Mouse (Mus musculus): ENCODE results near the gene Cmklr1. TPM values are rescaled to one million over a fixed set of nuclear protein-coding genes. Genes with fewer than 3 reads are reported as not detected.

Cmklr1 gene
- total RNA-seq, 2 experiments from 2014 or later, result 2.9 to 4.7 TPM

DNA sequence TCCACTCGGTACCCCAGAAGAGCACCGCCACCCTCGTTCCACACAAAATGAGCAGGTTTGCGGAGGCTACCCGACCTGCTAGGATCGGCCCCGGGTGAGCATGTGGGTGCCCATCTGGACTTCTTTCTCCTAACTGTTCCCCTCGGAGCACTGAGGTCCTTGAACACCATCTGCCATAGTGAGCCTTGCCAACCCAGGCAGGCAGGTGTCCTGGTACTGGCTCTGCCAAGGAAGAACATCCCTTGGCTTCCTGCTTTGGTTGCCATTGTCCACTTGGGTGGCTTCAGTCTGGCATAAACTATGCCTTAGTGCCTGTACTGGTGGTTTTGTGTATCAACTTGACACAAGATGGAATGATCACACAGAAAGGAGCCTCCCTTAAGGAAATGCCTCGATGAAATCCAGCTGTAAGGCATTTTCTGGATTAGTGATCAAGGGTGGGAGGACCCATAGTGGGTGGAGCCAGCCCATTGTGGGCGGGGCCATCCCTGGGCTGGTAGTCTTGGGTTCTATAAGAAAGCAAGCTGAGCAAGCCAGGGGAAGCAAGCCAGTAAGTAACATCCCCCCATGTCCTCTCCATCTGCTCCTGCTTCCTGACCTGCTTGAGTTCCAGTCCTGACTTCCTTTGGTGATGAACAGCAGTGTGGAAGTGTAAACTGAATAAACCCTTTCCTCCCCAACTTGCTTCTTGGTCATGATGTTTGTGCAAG lies 28.7 kb upstream of the Cmklr1 start:
- no peak overlapping the region for H3K27ac ChIP-seq
- no peak overlapping the region for H3K4me3 ChIP-seq
- no peak for TF ChIP-seq CTCF (IDR thresholded peaks at IDR 0.05)
- no peak for DNase-seq (ENCODE audit: extremely low spot score in 1 of 2, low spot score in 2 of 2)
- intact Hi-C loops (cut with DNase I), result loop anchor here (5.0 kb wide), 1 partner anchor 87 kb away; no protein-coding TSS in a partner anchor

DNA sequence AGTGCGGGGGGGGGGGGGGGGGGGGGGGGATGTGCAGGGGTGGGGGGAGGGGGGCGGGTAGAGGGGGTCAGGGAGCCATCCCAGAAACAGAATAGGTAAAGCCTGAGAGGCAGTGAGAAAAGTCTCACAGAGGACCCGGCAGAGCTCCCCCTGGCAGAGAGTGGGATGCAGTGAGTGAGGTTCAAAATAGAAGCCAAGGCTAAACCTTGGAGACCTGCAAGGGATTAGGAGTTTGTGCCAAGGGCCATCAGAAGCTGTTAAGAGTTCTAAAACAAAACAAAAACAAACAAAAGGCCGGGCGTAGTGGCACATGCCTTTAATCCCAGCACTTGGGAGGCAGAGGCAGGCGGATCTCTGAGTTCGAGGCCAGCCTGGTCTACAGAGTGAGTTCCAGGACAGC lies 27.3 kb upstream of the Cmklr1 start:
- intact Hi-C loops (cut with DNase I), result loop anchor here (5.0 kb wide), 1 partner anchor 85 kb away; no protein-coding TSS in a partner anchor
- Histone ChIP-seq H3K27ac (no peak overlapping the region), H3K4me3 (no peak overlapping the region)
- TF ChIP-seq CTCF (IDR thresholded peaks at IDR 0.05), result no peak
- DNase-seq (ENCODE audit: extremely low spot score in 1 of 2, low spot score in 2 of 2), result no peak

DNA sequence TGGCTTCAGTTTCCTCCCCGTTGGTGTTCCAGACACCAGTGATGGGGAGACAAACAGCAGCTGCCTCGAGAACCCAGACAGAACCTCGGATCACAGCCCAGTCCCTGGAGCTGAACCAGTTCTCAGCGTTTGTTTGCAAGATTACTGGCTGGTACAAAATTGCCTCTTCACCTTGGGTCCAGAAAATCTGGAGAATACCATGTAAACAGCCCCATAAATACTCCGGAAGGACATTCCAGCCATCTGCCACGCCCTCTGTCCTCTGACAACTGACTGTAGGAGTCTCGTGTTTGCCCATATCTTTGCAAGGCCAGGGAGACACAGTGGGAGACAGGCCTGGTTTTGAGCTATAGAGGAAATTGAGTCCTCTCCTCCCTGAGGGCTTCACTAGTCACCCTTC lies 24.6 kb upstream of the Cmklr1 start:
- Histone ChIP-seq H3K4me3 (no peak overlapping the region), H3K27ac (no peak overlapping the region)
- no peak for TF ChIP-seq CTCF (IDR thresholded peaks at IDR 0.05)
- DNase-seq (ENCODE audit: extremely low spot score in 1 of 2, low spot score in 2 of 2), result no peak
- intact Hi-C loops (cut with DNase I), result loop anchor here (5.0 kb wide), 1 partner anchor 83 kb away; no protein-coding TSS in a partner anchor

DNA sequence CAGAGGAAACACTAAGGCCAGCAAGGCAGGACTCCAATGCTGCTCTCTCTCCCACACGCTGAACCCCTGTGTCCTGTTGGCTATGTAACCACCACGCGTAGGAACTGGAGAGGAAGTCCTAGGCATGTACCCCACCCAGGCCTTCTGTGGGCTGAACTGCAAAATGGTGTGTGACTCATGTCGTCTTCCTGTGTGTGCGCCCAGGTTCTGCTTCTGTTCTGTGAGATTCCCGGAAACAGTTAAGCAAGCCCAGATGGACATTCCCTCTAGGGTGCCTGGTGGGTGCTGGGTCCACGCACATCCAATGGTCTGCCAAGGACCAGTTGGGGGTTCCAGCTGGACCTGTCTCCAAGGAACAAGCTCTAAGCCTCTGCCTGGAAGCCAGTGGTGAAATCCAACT lies 22.2 kb upstream of the Cmklr1 start:
- intact Hi-C loops (cut with DNase I), result no loop called here
- DNase-seq (ENCODE audit: extremely low spot score in 1 of 2, low spot score in 2 of 2), result no peak
- no peak overlapping the region for H3K4me3 ChIP-seq
- no peak for TF ChIP-seq CTCF (IDR thresholded peaks at IDR 0.05)
- no peak overlapping the region for H3K27ac ChIP-seq

DNA sequence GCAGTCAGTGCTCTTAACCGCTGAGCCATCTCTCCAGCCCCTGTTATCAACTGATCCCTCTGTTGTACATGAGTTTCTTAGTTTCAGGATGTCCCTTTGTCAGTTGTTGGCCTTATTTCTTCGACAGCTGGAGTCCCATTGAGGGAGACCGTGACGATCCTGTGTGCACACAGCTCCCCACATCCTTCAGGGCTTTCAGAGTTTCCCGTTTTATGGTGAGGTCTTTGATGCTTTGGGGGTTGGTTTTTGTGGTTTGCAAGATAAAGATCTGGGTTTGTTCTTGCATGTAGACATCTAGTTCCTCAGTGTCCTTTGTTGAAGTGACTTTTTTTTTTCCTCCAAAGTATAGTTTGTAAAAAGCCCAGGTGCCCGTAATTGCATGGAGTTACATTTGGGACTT lies 20.4 kb upstream of the Cmklr1 start:
- Histone ChIP-seq H3K27ac (no peak overlapping the region), H3K4me3 (no peak overlapping the region)
- no peak for DNase-seq (ENCODE audit: extremely low spot score in 1 of 2, low spot score in 2 of 2)
- TF ChIP-seq CTCF (IDR thresholded peaks at IDR 0.05), result no peak
- intact Hi-C loops (cut with DNase I), result no loop called here

DNA sequence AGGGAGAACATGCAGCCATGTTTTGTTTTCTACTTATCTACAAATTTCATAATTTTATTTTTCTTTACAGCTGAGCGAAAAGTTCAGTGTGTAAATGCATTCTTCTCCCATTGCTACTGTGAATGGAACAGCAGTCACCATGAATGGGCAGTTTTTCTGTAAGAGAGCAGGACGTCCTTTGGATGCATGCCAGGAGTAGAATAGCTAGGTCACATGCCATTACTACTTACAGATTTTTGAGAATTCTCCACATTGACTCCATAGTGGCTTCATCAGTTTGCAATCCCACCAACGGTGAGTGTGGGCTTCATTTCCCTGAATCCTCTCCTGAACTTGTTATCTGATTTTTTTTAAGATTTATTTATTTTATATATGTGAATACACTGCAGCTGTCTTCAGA lies 19.9 kb upstream of the Cmklr1 start:
- no peak for TF ChIP-seq CTCF (IDR thresholded peaks at IDR 0.05)
- intact Hi-C loops (cut with DNase I), result no loop called here
- no peak for DNase-seq (ENCODE audit: extremely low spot score in 1 of 2, low spot score in 2 of 2)
- Histone ChIP-seq H3K27ac (no peak overlapping the region), H3K4me3 (no peak overlapping the region)

DNA sequence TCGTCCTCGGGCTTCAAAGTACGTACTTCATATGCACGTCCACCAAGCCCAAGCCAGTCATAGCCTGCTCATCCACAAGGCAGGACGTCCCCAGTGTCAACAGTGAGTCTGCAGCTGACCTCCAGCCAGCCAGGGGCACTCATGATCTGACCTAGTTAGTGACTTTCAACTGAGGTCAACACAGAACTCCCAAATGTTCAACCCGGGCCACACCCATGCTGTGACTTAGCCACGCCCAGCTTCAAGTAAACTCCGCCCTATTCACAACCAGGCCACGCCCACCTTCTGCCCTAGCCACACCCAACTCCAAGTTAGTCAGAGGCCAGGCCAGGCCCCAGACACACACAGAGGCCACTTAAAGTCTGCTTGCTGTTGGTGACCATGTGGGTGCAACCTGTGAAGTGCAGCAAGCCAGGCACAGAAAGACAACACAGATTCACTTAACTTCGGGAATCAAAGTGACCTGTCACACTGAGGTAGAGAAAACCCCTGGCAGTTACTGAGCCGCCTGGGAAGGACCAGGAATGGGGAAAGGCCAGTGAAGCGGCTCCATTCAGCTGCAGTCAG lies 14.5 kb upstream of the Cmklr1 start:
- TF ChIP-seq CTCF (IDR thresholded peaks at IDR 0.05), result no peak
- intact Hi-C loops (cut with DNase I), result no loop called here
- DNase-seq (ENCODE audit: extremely low spot score in 1 of 2, low spot score in 2 of 2), result no peak
- H3K4me3 ChIP-seq, result no peak overlapping the region
- no peak overlapping the region for H3K27ac ChIP-seq

DNA sequence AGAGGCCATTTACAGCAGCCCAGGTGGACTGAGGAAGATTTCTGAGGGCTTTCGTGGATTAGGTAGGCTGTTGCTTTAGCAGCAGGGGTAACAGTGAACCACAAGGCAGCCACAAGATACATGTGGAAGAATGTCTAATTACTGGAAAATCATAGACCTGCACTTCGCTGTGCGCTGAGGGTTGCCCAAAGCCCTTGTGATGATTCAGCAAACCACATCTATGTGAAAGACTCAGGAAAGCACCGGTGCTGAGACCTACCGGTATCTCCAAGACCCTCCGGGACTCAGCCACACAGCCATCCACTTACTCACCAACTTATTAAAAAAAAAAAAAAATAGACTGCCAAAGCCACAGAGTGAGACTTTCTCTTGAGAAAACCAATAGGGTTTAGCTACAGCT lies 13.9 kb upstream of the Cmklr1 start:
- no peak overlapping the region for H3K4me3 ChIP-seq
- intact Hi-C loops (cut with DNase I), result no loop called here
- no peak overlapping the region for H3K27ac ChIP-seq
- TF ChIP-seq CTCF (IDR thresholded peaks at IDR 0.05), result no peak
- DNase-seq (ENCODE audit: extremely low spot score in 1 of 2, low spot score in 2 of 2), result no peak

DNA sequence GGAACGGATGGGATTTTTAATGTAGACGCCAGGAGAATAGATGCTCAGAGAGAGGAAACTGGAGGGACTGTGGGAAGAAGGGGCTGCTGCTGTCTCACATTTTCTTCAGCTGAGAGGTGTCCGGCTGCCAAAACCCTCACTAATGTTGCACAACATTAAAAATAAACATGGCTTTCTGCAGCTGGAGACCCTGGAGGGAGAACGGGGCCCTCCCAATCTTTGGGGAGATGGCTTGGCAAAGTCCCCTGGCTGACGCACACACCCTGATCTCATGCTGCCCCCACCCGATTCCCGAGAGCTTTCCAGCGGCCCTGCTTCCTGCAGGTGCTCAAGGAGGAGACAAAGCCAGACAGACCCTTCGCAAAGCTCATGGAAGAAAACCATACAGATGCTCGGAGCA lies 10.6 kb upstream of the Cmklr1 start:
- DNase-seq (ENCODE audit: extremely low spot score in 1 of 2, low spot score in 2 of 2), result no peak
- intact Hi-C loops (cut with DNase I), result no loop called here
- no peak; the same call in 1 of the 2 replicates for TF ChIP-seq CTCF (IDR thresholded peaks at IDR 0.05)

DNA sequence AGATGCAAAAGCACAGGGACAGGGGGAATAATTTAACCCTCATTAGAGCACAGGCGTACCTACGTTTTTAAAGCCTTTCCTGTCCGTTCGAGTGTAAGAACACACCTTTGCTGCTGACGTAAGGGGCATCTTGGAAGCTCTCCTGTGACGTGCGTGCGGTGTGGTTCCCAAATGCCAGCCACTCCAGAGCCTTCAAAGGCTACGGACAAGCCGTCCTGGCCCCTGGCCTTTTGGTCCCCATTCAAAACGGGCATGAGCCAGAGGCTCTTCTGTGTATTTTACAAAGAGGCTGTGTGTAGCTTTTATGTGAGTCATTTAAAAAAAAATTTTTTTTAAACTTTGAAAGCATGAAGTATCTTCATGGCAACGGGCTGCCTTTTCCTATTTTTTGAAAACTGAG lies 4.6 kb upstream of the Cmklr1 start:
- no peak overlapping the region for H3K4me3 ChIP-seq
- intact Hi-C loops (cut with DNase I), result no loop called here
- no peak for TF ChIP-seq CTCF (IDR thresholded peaks at IDR 0.05)
- H3K27ac ChIP-seq, result no peak overlapping the region
- no peak for DNase-seq (ENCODE audit: extremely low spot score in 1 of 2, low spot score in 2 of 2)

More for the DNA sequence above, 10.6 kb upstream of the Cmklr1 start:
- no peak overlapping the region for H3K4me3 ChIP-seq
- no peak overlapping the region for H3K27ac ChIP-seq

DNA sequence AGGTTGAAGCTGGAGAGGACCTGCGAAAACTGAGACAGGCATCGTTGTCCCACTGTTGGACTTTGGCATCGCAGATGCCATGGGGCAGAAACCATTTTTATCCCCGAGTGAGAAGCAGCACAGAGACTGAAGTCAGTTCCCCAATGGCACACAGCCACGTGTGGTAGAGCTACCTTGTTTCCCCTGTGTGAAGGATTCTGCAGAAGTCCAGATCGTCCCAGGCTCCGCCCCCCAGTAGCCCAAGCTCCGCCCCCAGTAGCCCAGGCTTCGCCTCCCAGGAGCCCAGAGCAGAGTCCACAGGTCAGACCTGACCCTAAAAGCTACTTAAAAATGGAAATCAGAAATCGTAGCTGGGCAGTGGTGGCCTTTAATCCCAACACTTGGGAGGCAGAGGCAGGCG lies 4.0 kb upstream of the Cmklr1 start:
- Histone ChIP-seq H3K4me3 (no peak overlapping the region), H3K27ac (no peak overlapping the region)
- intact Hi-C loops (cut with DNase I), result no loop called here
- no peak for DNase-seq (ENCODE audit: extremely low spot score in 1 of 2, low spot score in 2 of 2)
- no peak for TF ChIP-seq CTCF (IDR thresholded peaks at IDR 0.05)

DNA sequence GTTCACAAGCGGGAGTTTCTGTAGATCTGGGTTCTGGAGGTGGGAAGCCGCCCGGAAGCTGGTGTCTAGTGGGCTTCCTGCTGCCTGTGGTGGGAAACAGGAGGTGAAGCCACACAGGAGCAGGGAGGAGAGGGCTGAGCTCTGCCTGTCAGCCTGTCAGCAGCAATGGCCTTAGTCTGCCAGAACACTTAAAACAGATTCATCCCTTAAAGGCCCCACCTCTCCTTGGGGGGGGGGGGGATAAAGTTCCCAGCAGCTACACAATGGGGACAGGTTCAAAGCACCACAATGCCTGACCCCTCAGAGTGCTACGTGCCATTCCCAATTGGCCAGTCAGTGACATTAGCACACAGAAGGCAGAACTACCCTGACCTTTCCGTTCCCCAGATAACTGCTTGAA lies 2.0 kb upstream of the Cmklr1 start:
- no peak overlapping the region for H3K27ac ChIP-seq
- H3K4me3 ChIP-seq, result no peak overlapping the region
- no peak for DNase-seq (ENCODE audit: extremely low spot score in 1 of 2, low spot score in 2 of 2)
- no peak for TF ChIP-seq CTCF (IDR thresholded peaks at IDR 0.05)
- intact Hi-C loops (cut with DNase I), result no loop called here

DNA sequence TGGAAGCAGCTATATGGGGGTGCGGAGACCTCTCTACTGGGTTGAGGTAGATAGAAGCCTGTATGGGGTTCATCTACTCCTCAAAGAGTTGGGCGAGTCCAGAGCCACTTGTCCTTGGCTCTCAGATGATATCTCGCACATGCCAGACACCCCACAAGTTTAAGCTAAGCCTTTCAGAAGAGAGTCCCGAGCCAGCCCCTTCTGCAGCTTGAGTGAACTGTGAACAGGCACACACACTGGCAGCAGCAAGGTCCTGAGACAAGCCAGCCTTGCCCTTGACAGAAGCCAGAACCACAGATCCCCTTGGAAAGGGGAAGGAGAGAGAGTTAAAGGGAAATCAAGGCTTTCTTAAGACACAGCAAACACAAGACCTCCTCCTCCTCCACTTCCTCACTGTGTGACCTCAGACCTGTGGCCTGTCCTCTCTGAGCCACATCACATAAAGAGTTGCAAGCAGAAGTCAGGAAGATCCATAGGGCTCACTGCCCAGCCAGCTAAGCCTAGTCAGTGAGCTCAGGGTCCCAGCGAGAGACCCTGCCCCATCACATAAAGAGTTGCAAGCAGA lies 1.5 kb downstream of the Cmklr1 start:
- intact Hi-C loops (cut with DNase I), result no loop called here
- no peak overlapping the region for H3K27ac ChIP-seq
- H3K4me3 ChIP-seq, result no peak overlapping the region
- no peak for DNase-seq (ENCODE audit: extremely low spot score in 1 of 2, low spot score in 2 of 2)
- TF ChIP-seq CTCF (IDR thresholded peaks at IDR 0.05), result no peak

All from left cerebral cortex, adult 2 months (tissue).